Mouse (Mus musculus): ENCODE data around the gene Rpl36a-ps1.

Gene Rpl36a-ps1

GRCm38 (mm10) chr14:98951626-98952290, 42.4 kb downstream of the Rpl36a-ps1 start:
- DNase-seq (ENCODE audit: low read depth), result peak; percentile 31

Data from 416B (cell line).